Mouse (Mus musculus) heart, adult 2 months (tissue): ENCODE measurements around the gene Brd3. TPM values are rescaled to one million over a fixed set of nuclear protein-coding genes. Genes with fewer than 3 reads are reported as not detected.
"Not testable (repeated sequence)": the region's sequence is repeated elsewhere in the genome, so short reads cannot be mapped to it uniquely, and the experiment has no call there.

Experiments used
- DNase-seq, 2 experiments: peaks; one replicate each; pipeline ENCODE4 v3.0.0; 2021
- H3K27ac ChIP-seq: fragments of 200-600 bp; 2 replicates; pipeline ENCODE4 v1.8.1; 2022
- H3K27me3 ChIP-seq: fragments of 200-500 bp; 2 replicates; pipeline ENCODE4 v1.6.1; 2012; ENCODE audit warnings: mild to moderate bottlenecking, low read length, inconsistent platforms, mixed read lengths; ENCODE audit not compliant: control insufficient read depth, insufficient read depth
- H3K36me3 ChIP-seq: fragments of 200-500 bp; 2 replicates; pipeline ENCODE4 v1.6.1; 2012; ENCODE audit warnings: low read length, inconsistent platforms; ENCODE audit not compliant: control insufficient read depth, insufficient read depth
- H3K4me1 ChIP-seq: fragments of 200-500 bp; 2 replicates; pipeline ENCODE4 v1.6.1; 2011; ENCODE audit warnings: low read length; ENCODE audit not compliant: control insufficient read depth, insufficient read depth
- H3K4me3 ChIP-seq: fragments of 200-600 bp; 2 replicates; pipeline ENCODE4 v1.8.1; 2022
- H3K79me2 ChIP-seq: fragments of 200-500 bp; replicated peaks from 2 replicates; pipeline ENCODE4 v1.6.1; 2012; ENCODE audit warnings: mild to moderate bottlenecking, inconsistent platforms, low read length, moderate library complexity, mixed read lengths; ENCODE audit not compliant: control insufficient read depth, insufficient read depth
- H3K9ac ChIP-seq: fragments of 200-500 bp; 2 replicates; pipeline ENCODE4 v1.6.1; 2012; ENCODE audit warnings: low read depth, mild to moderate bottlenecking, control low read depth, inconsistent platforms, low read length, mixed read lengths
- CTCF ChIP-seq: fragments of 200-600 bp; IDR thresholded peaks from 2 replicates; pipeline ENCODE4 v1.8.1; 2022; ENCODE audit warnings: antibody characterized with exemption, mild to moderate bottlenecking, moderate library complexity
- EP300 ChIP-seq: fragments of 200-500 bp; IDR thresholded peaks from 2 replicates; pipeline ENCODE4 v1.6.1; 2011; ENCODE audit warnings: low read depth, low read length, control low read depth; ENCODE audit not compliant: insufficient read depth
- POLR2A ChIP-seq: fragments of 200-500 bp; IDR thresholded peaks from 2 replicates; pipeline ENCODE4 v1.6.1; 2011; ENCODE audit warnings: mild to moderate bottlenecking, low read depth, low read length, control low read depth; ENCODE audit not compliant: insufficient read depth
- WGBS: fragments of 180-500 bp; shearing (Covaris S2); methylation state at CpG from one replicate; pipeline ENCODE4 v1.1.7; 2018; 5-methylcytosine and 5-hydroxymethylcytosine counted together
- intact Hi-C: fragments of 180-260 bp; cut with DNase I; formaldehyde crosslinking; loops from one replicate; pipeline ENCODE4 v1.15.1; 2025
- polyA plus RNA-seq: library from polyadenylated mRNA; depleted of rRNA; stranded (reverse); fragments of >200 nt; gene quantifications from 2 replicates; pipeline ENCODE4 v1.2.3, GENCODE M21; 2012
- total RNA-seq, 2 experiments: library from RNA; stranded (reverse); gene quantifications; 2 replicates each; pipeline ENCODE4 v1.2.3; 2021

Gene Brd3
- total and polyA plus RNA-seq, 3 experiments = 12.5 to 28.7 (median 27.0) TPM

DNA sequence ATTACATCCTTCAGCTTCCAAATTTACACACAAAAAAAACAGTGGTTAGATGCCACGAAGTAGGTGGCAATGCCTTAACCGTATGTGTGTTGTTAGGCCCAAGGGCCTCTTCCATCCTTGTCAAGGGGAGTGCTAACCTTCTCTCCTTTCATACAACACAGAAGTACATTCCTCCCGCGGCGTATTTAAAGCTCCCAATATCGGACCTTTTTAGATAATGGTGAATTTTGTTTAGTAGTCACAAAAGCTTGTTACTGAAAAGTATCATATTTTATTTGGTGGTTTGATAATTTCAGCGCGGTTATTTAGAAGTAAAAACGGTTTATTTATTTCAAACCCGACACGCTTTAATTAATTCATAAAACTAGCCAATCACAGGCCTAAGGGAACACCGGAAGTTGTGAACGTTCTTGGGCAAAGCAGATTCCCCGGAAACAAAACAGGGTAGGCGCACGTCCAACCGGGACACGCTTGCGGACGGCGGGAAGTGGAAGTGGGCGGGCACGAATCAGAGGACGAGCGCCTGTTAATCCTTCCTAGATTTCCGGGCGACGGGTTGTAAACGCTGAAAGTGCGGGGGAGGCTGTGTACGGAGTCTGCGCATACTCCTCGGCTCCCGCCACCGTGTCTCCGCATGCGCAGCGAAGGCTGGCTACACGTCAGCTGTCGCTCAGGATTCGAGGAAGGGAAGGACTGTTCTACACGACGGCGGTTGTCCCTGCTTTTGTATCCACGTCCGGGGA lies 32.5 kb upstream of the Brd3 start:
- intact Hi-C loops = loop anchor here (1.0 kb wide), 1 partner anchor 25 kb away; the partner anchor contains the start of gene Wdr5
- H3K4me3 ChIP-seq = peak overlapping the region; percentile 52
- peak overlapping the region; percentile 98 for H3K27ac ChIP-seq
- peak overlapping the region; percentile 52 for H3K9ac ChIP-seq
- no peak for TF ChIP-seq CTCF
- TF ChIP-seq EP300 = peak; percentile 95
- peak; percentile 96 for TF ChIP-seq POLR2A
- peak; percentile 95 to 99 for DNase-seq
- H3K4me1 ChIP-seq = peaks cover 3% of the 10 kb centered on the region; the same call in 1 of the 2 replicates
- H3K79me2 ChIP-seq = no peaks in the 10 kb centered on the region
- H3K36me3 ChIP-seq = no peaks in the 10 kb centered on the region
- WGBS = under 1% methylated on average over 46 of the region's 46 CpGs
- H3K27me3 ChIP-seq = no peaks in the 10 kb centered on the region

DNA sequence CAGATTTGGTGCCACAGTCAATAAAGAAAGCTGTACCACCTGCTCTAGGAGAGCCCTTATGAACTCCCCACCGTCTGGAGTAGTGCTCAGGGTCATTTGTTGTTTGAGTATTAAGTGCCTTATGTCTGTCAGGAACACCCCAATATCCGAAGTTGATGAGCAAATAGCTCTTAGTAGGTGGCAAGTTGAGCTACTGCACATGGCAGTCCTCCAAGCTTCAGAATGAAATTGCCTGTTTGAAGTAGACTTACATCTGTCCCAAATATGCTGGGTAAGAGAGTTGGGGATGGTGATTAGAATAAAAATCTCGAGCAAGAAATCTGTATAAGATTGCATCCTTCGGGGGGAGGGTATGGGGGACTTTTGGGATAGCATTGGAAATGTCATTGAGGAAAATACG lies 31.9 kb upstream of the Brd3 start:
- Histone ChIP-seq H3K9ac (no peak overlapping the region), H3K27ac (peak overlapping the region; percentile 29)

DNA sequence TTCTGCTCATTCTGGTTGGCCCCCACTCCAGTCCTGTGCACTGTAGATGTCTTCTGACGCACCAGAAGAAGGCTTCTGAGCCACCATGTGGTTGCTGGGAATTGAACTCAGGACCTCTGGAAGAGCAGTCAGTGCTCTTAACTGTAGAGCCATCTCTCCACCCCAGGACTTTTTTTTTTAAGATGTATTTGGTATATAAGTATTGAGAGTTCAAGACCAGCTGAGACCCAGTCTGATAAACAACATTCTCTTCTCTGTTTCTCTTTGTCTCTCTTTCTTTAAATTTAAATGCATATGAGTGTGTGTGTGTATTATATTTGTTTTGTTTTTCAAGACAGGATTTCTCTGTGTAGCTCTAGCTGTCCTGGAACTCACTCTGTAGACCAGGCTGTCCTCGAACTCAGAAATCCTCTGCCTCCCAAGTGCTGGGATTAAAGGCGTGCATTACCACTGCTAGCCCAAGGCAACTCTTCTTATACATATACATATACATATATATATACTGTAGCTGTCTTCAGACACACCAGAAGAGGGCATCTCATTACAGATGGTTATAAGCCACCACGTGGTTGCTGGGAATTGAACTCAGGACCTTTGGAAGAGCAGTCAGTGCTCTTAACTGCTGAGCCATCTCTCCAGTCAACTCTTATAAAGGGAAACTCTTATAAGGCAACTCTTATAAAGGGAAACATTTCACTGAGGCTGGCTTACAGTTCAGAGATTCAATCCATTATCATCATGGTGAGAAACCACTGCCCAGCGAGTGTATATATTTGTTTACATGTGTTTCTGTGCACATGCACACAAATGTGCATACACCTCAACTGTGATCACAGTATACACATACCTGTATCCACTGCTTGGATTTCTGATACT lies 31.2 kb upstream of the Brd3 start:
- 73% methylated on average over 5 of the region's 5 CpGs for WGBS
- H3K27me3 ChIP-seq, H3K4me3 ChIP-seq, H3K79me2 ChIP-seq, H3K36me3 ChIP-seq, H3K9ac ChIP-seq, DNase-seq, H3K4me1 ChIP-seq: not testable (repeated sequence)
- intact Hi-C loops = loop anchor here (1.0 kb wide), 1 partner anchor 23 kb away; the partner anchor contains the start of gene Wdr5
- peak overlapping the region; percentile 29 for H3K27ac ChIP-seq

More for the DNA sequence above, 31.9 kb upstream of the Brd3 start:
- H3K27me3 ChIP-seq = no peaks in the 10 kb centered on the region
- intact Hi-C loops = loop anchor here (1.0 kb wide), 1 partner anchor 24 kb away; the partner anchor contains the start of gene Wdr5
- TF ChIP-seq EP300 (no peak), CTCF (no peak), POLR2A (no peak)
- no peaks in the 10 kb centered on the region for H3K79me2 ChIP-seq
- peaks cover 3% of the 10 kb centered on the region; the same call in 1 of the 2 replicates for H3K4me1 ChIP-seq
- 22% methylated on average over 5 of the region's 5 CpGs for WGBS
- no peak overlapping the region for H3K4me3 ChIP-seq
- H3K36me3 ChIP-seq = no peaks in the 10 kb centered on the region
- DNase-seq = no peak

DNA sequence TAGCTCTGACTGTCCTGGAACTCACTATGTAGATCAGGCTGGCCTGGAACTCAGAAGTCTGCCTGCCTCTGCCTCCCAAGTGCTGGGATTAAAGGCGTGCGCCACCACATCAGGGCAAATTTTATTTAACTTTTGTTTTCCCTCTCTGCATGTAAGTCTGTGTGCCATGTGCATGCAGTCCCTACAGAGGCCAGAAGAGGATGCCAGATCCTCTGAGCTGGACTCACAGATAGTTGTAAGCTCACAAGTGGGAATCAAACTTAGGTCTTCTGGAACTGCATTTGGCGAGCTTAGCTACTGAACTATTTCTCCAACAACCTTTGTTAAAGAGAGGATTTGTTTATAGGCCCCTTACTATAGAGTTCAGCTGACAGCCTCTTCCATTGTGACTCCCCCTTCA lies 10.8 kb upstream of the Brd3 start:
- peak; percentile 35 for TF ChIP-seq CTCF
- TF ChIP-seq POLR2A = no peak
- no peak for TF ChIP-seq EP300
- 100% methylated on average over 3 of the region's 3 CpGs for WGBS
- H3K36me3 ChIP-seq = 0 out of 2 replicates have a peak, but pooled peaks cover 1% of the 10 kb centered on the region
- no peaks in the 10 kb centered on the region for H3K27me3 ChIP-seq
- intact Hi-C loops = loop anchor here (10.0 kb wide), 1 partner anchor 233 kb away; no protein-coding TSS in a partner anchor
- DNase-seq = no peak
- H3K79me2 ChIP-seq = peaks cover 6% of the 10 kb centered on the region; the same call in 1 of the 2 replicates
- no peak overlapping the region for H3K9ac ChIP-seq
- H3K4me1 ChIP-seq = peaks cover 10% of the 10 kb centered on the region
- H3K27ac ChIP-seq = no peak overlapping the region
- no peak overlapping the region for H3K4me3 ChIP-seq

DNA sequence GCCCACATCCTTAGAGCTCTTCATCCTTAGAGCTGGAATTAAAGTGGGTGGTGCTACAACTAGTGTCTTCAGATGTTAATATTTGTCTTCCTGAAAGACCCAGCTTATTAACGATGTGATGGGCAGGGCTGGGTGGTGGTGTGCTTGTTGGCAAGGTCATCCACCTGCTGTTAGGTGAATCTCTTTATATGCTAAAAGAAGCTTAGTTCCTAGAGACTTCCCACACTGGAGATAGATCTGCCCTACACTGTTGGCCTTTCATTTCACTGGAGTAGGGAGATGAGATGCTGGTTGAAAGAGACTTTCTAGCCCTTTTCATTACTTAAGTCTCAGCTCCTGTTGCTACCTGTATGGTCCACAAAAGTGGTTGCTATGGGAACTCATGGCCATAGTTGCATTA lies 8.8 kb upstream of the Brd3 start:
- no peak overlapping the region for H3K27ac ChIP-seq
- H3K9ac ChIP-seq = no peak overlapping the region
- peaks cover 6% of the 10 kb centered on the region; the same call in 1 of the 2 replicates for H3K79me2 ChIP-seq
- intact Hi-C loops = loop anchor here (10.0 kb wide), 1 partner anchor 231 kb away; no protein-coding TSS in a partner anchor
- no peak for DNase-seq
- TF ChIP-seq POLR2A = no peak
- H3K4me1 ChIP-seq = peaks cover 10% of the 10 kb centered on the region
- no peak overlapping the region for H3K4me3 ChIP-seq
- WGBS = 12% methylated on average over 1 of the region's 1 CpGs
- H3K27me3 ChIP-seq = no peaks in the 10 kb centered on the region
- 0 out of 2 replicates have a peak, but pooled peaks cover 1% of the 10 kb centered on the region for H3K36me3 ChIP-seq
